Comparison of ENCODE assay signal across 9 mouse cellular contexts in genomic region chr5:122881313-122881712, GRCm38 (mm10). TPM values are rescaled to one million over a fixed set of nuclear protein-coding genes. Genes with fewer than 3 reads are reported as not detected.
DNase-seq lines count a peak whose midpoint lies in the region; ATAC-seq and TF ChIP-seq lines count a peak whose summit lies in the region.
"Had no signal": no experiment of that assay in that cellular context is flagged by ENCODE, and none has a peak within 500 bp of the region (broad histone marks: within the 10 kb centered on the region; RNA-seq: fewer than 3 reads in every experiment).

No protein-coding gene starts in this region.

- DNase-seq in testis, postnatal 14 days (ENCODE audit: low spot score): no peak
- peak; percentile 67 for DNase-seq in embryo, embryonic 10 days (ENCODE audit: low spot score)
- DNase-seq in gastrocnemius, postnatal 25 days: peak; percentile 40
- DNase-seq in left cerebral cortex, postnatal 4 days: peak; percentile 73
- peak; percentile 92 for DNase-seq in midbrain, embryonic 11.5 days (ENCODE audit: low spot score, missing footprints)
- DNase-seq in spleen, adult 12 weeks (ENCODE audit: low spot score): peak; percentile 50

- peak; percentile 58; the same call in 1 of the 2 replicates for TF ChIP-seq CTCF in testis, adult 2 months (IDR thresholded peaks at IDR 0.05; ENCODE audit: control insufficient read depth, insufficient read depth, insufficient replicate concordance, low read depth, low read length)
- TF ChIP-seq CTCF in intestine, postnatal 0 days (IDR thresholded peaks at IDR 0.05; ENCODE audit: low read depth): peak; percentile 89

- H3K36me3 ChIP-seq in testis, adult 2 months (ENCODE audit: control insufficient read depth, insufficient read depth, low read length): peaks cover 1% of the 10 kb centered on the region
- H3K36me3 ChIP-seq in intestine, postnatal 0 days (ENCODE audit: control insufficient read depth, insufficient read depth): peaks cover 29% of the 10 kb centered on the region; the same call in 1 of the 2 replicates
- peaks cover 12% of the 10 kb centered on the region; the same call in 1 of the 2 replicates for H3K36me3 ChIP-seq in midbrain, embryonic 11.5 days (ENCODE audit: control insufficient read depth, insufficient read depth, low read length)

- no peak overlapping the region for H3K27ac ChIP-seq in testis, adult 2 months (ENCODE audit: control insufficient read depth, insufficient read depth, low read depth, low read length)
- no peak overlapping the region; the same call in 1 of the 2 replicates for H3K27ac ChIP-seq in intestine, postnatal 0 days (ENCODE audit: low read depth, low read length)
- H3K27ac ChIP-seq in midbrain, embryonic 11.5 days (ENCODE audit: low read depth, low read length): no peak overlapping the region

- H3K4me2 ChIP-seq in intestine, postnatal 0 days (replicated peaks; ENCODE audit: low read depth): no peak overlapping the region
- H3K4me2 ChIP-seq in midbrain, embryonic 11.5 days: no peak overlapping the region

- 36% methylated on average over 5 of the region's 5 CpGs for WGBS in intestine, postnatal 0 days
- 54% methylated on average over 5 of the region's 5 CpGs for WGBS in midbrain, embryonic 11.5 days

- intact Hi-C loops in left cerebral cortex, postnatal 4 days (cut with DNase I): no loop called here

- H3K4me3 ChIP-seq in testis, adult 2 months (ENCODE audit: control insufficient read depth, low read depth, low read length): no peak overlapping the region
- no peak overlapping the region for H3K4me3 ChIP-seq in intestine, postnatal 0 days (ENCODE audit: low read depth, low read length)
- no peak overlapping the region for H3K4me3 ChIP-seq in midbrain, embryonic 11.5 days (ENCODE audit: low read depth, low read length)
- H3K4me3 ChIP-seq: myocyte had no signal

- ATAC-seq in intestine, postnatal 0 days: peak; percentile 43
- ATAC-seq in midbrain, embryonic 11.5 days (ENCODE audit: low FRiP score): 0 out of 2 replicates have a peak, but pooled peaks have one; percentile 35

- H3K4me1 ChIP-seq in testis, adult 2 months (ENCODE audit: control insufficient read depth, insufficient read depth, low read length): peaks cover 2% of the 10 kb centered on the region; the same call in 1 of the 2 replicates
- no peaks in the 10 kb centered on the region; the same call in 1 of the 2 replicates for H3K4me1 ChIP-seq in intestine, postnatal 0 days (replicated peaks; ENCODE audit: control insufficient read depth, insufficient read depth, low read length)
- H3K4me1 ChIP-seq in midbrain, embryonic 11.5 days (ENCODE audit: control insufficient read depth, insufficient read depth, low read length): no peaks in the 10 kb centered on the region

- no peaks in the 10 kb centered on the region for H3K9me3 ChIP-seq in intestine, postnatal 0 days (ENCODE audit: control insufficient read depth)
- H3K9me3 ChIP-seq in midbrain, embryonic 11.5 days (ENCODE audit: control insufficient read depth, low read length): no peaks in the 10 kb centered on the region

- H3K9ac ChIP-seq in intestine, postnatal 0 days (ENCODE audit: low read depth, low read length): no peak overlapping the region
- no peak overlapping the region for H3K9ac ChIP-seq in midbrain, embryonic 11.5 days (ENCODE audit: low read length)

- no peak for TF ChIP-seq POLR2A in testis, adult 2 months (IDR thresholded peaks at IDR 0.05; ENCODE audit: control insufficient read depth, low read depth, low read length)

- no peaks in the 10 kb centered on the region for H3K27me3 ChIP-seq in testis, adult 2 months (ENCODE audit: control insufficient read depth, insufficient read depth, low read length)
- H3K27me3 ChIP-seq in intestine, postnatal 0 days (replicated peaks; ENCODE audit: control insufficient read depth, insufficient read depth, low read length): no peaks in the 10 kb centered on the region
- H3K27me3 ChIP-seq in midbrain, embryonic 11.5 days (ENCODE audit: control insufficient read depth, insufficient read depth, low read length): no peaks in the 10 kb centered on the region

RNA-seq across cellular contexts. Expression of gene Rnf34, which starts 31.5 kb away (rescaled TPM):
- polyA plus RNA-seq in testis, adult 2 months (2012; rRNA removed): 23.2 and 27.3 TPM in 2 replicates
- 10 to 100 TPM; 16.9 to 18.7 TPM for total RNA-seq in gastrocnemius, postnatal 25 days (2021)
- polyA plus RNA-seq in intestine, postnatal 0 days (2015; fragmentation: Nextera tagmentation; extraction: Ambion mirVana): 18.3 and 21.0 TPM in 2 replicates
- total RNA-seq in left cerebral cortex, postnatal 4 days (2021): 10 to 100 TPM; 38.9 to 40.0 TPM
- polyA plus RNA-seq in midbrain, embryonic 11.5 days (2014; fragmentation: Nextera tagmentation; extraction: Ambion mirVana): 54.9 and 65.9 TPM in 2 replicates
